Mouse (Mus musculus): ENCODE results near the gene Cel. TPM values are rescaled to one million over a fixed set of nuclear protein-coding genes. Genes with fewer than 3 reads are reported as not detected.

The Cel gene
- total and polyA plus RNA-seq, 3 experiments: not detected

DNA sequence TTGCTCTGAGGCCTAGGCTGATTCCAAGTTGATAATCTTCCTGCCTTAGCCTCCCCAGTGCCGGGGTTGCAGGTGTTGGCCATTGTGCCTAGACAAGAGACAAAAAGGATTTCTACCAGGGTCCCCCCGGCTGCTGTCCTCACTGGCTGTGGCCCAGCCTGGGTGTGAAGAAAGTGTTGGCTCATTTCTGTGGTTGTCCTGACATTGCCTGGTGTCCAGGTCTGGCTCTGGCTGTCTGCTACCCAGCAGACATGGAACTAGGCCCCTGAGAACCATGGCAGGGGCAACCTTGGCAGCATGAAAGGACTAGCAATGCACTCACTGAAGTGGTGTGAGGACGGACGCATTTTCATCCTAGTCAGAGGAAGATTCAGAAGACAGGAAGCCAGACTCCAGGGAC is 33.3 kb downstream of the Cel start:
- Histone ChIP-seq H3K27ac (ENCODE audit: control insufficient read depth, low read depth, low read length) (no peak overlapping the region), H3K27me3 (ENCODE audit: control insufficient read depth in 1 of 2, insufficient read depth in 2 of 2, low read length in 2 of 2) (no peaks in the 10 kb centered on the region), H3K9me3 (replicated peaks; ENCODE audit: insufficient read depth, low read length) (no peaks in the 10 kb centered on the region), H3K79me2 (ENCODE audit: control insufficient read depth, insufficient read depth, low read length, poor library complexity) (no peaks in the 10 kb centered on the region), H3K36me3 (ENCODE audit: control insufficient read depth in 1 of 2, insufficient read depth in 2 of 2, low read length in 2 of 2) (no peaks in the 10 kb centered on the region), H3K4me3 (ENCODE audit: control insufficient read depth in 1 of 2, insufficient read depth in 1 of 2, low read depth in 2 of 2, low read length in 2 of 2) (no peak overlapping the region), H3K4me1 (ENCODE audit: control insufficient read depth in 1 of 2, insufficient read depth in 2 of 2, low read length in 2 of 2) (no peaks in the 10 kb centered on the region; a peak in 1 of 4 replicates), H3K9ac (ENCODE audit: control insufficient read depth, low read depth, low read length, poor library complexity, severe bottlenecking) (no peak overlapping the region)
- TF ChIP-seq TCF12 (IDR thresholded peaks at IDR 0.05; ENCODE audit: low read depth, low read length) (no peak), POLR2AphosphoS5 (IDR thresholded peaks at IDR 0.05; ENCODE audit: borderline replicate concordance, low read depth, low read length) (no peak), ZC3H11A (IDR thresholded peaks at IDR 0.05; ENCODE audit: low read depth, low read length) (no peak), USF1 (IDR thresholded peaks at IDR 0.05; ENCODE audit: low read depth, low read length) (no peak), POLR2A (IDR thresholded peaks at IDR 0.05; ENCODE audit: control insufficient read depth in 1 of 2, insufficient read depth in 1 of 2, low read depth in 1 of 2, low read length in 2 of 2, poor library complexity in 1 of 2) (no peak), TAL1 (IDR thresholded peaks at IDR 0.05; ENCODE audit: low read length) (no peak), ZNF384 (IDR thresholded peaks at IDR 0.05; ENCODE audit: low read depth, low read length) (no peak), MYB (IDR thresholded peaks at IDR 0.05; ENCODE audit: low read depth, low read length) (no peak)
- no peak for DNase-seq (ENCODE audit: low read depth, low spot score)

DNA sequence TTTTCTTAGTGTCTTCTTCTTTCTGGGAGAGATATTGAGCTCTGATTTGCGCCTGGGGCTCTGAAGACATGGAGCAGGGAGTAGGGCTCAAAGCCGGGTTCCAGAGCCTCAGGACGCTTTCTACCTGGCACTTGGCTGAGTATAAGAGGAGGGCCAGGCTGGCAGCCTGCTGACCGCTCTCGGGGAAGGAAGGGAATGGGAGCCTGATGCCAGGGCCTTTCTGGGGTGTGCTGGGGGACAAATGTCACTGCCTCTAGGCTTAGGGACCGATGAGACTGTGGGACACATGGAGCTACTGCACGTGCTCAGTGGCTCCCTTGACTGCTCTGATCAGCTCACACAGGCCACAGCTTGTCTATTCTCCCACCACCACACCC is 34.9 kb downstream of the Cel start:
- TF ChIP-seq ZKSCAN1 (IDR thresholded peaks at IDR 0.05; ENCODE audit: low read depth, low read length) (no peak), TCF12 (IDR thresholded peaks at IDR 0.05; ENCODE audit: low read depth, low read length) (no peak), HCFC1 (IDR thresholded peaks at IDR 0.05; ENCODE audit: low read depth, low read length) (no peak), SMC3 (IDR thresholded peaks at IDR 0.05; ENCODE audit: low read depth, low read length) (no peak), RAD21 (IDR thresholded peaks at IDR 0.05; ENCODE audit: low read depth, low read length) (no peak), JUND (IDR thresholded peaks at IDR 0.05; ENCODE audit: low read depth, low read length) (no peak), TAL1 (IDR thresholded peaks at IDR 0.05; ENCODE audit: low read length) (no peak), ETS1 (IDR thresholded peaks at IDR 0.05; ENCODE audit: low read depth, low read length) (no peak), EP300 (IDR thresholded peaks at IDR 0.05; ENCODE audit: low read depth in 1 of 2, low read length in 2 of 2) (no peak)
- no peak for DNase-seq (ENCODE audit: low read depth, low spot score)
- H3K4me1 ChIP-seq (ENCODE audit: control insufficient read depth in 1 of 2, insufficient read depth in 2 of 2, low read length in 2 of 2): peaks cover 0 to 3% of the 10 kb centered on the region in 2 experiments; a peak in 3 of 4 replicates

More for the DNA sequence above, 34.9 kb downstream of the Cel start:
- Histone ChIP-seq H3K79me2 (ENCODE audit: control insufficient read depth, insufficient read depth, low read length, poor library complexity) (no peaks in the 10 kb centered on the region), H3K36me3 (ENCODE audit: control insufficient read depth in 1 of 2, insufficient read depth in 2 of 2, low read length in 2 of 2) (peaks cover 0 to 2% of the 10 kb centered on the region in 2 experiments; a peak in 1 of 4 replicates), H3K27me3 (ENCODE audit: control insufficient read depth in 1 of 2, insufficient read depth in 2 of 2, low read length in 2 of 2) (no peaks in the 10 kb centered on the region), H3K9me3 (replicated peaks; ENCODE audit: insufficient read depth, low read length) (no peaks in the 10 kb centered on the region), H3K9ac (ENCODE audit: control insufficient read depth, low read depth, low read length, poor library complexity, severe bottlenecking) (no peak overlapping the region), H3K4me3 (ENCODE audit: control insufficient read depth in 1 of 2, insufficient read depth in 1 of 2, low read depth in 2 of 2, low read length in 2 of 2) (no peak overlapping the region), H3K27ac (ENCODE audit: control insufficient read depth, low read depth, low read length) (no peak overlapping the region)
